Mouse (Mus musculus): ENCODE measurements around the gene Zfp207. TPM values are rescaled to one million over a fixed set of nuclear protein-coding genes. Genes with fewer than 3 reads are reported as not detected.

Zfp207 gene
- polyA plus RNA-seq, 1 experiment from 2014 or later: 160 TPM

GRCm38 (mm10) chr11:80429009-80429475, 46.0 kb downstream of the Zfp207 start:
- ATAC-seq: peak; percentile 31
- H3K27me3 ChIP-seq: no peaks in the 10 kb centered on the region
- no peak for DNase-seq (ENCODE audit: low read depth, low spot score)
- in situ Hi-C loops (cut with MboI; ENCODE audit: low pct_unique_long_range_greater_than_20kb): loop anchor here (5.0 kb wide), 1 partner anchor 233 kb away; no protein-coding TSS in a partner anchor
- POLR2A ChIA-PET: interaction anchor here (0.6 to 1.0 kb wide), 3 partner anchors 8 to 804 kb away, joined by 3 to 7 read pairs (median 6); no protein-coding TSS in a partner anchor
- no peak for TF ChIP-seq CTCF (IDR thresholded peaks at IDR 0.05)
- CTCF ChIA-PET: interaction anchor here (1.1 to 1.6 kb wide), 3 partner anchors 10 to 20 kb away, joined by 4 to 5 read pairs (median 4); no protein-coding TSS in a partner anchor

- H3K27me3 ChIP-seq: no peaks in the 10 kb centered on the region
- DNase-seq (ENCODE audit: low read depth, low spot score) (no peak), ATAC-seq (no peak)
- POLR2A ChIA-PET: interaction anchor here (0.6 to 1.0 kb wide), 3 partner anchors 9 to 803 kb away, joined by 3 to 7 read pairs (median 6); no protein-coding TSS in a partner anchor
- CTCF ChIA-PET: interaction anchor here (1.1 to 1.6 kb wide), 2 partner anchors 9 to 17 kb away, joined by 4 to 5 read pairs; no protein-coding TSS in a partner anchor
- no peak for TF ChIP-seq CTCF (IDR thresholded peaks at IDR 0.05)
- in situ Hi-C loops (cut with MboI; ENCODE audit: low pct_unique_long_range_greater_than_20kb): loop anchor here (5.0 kb wide), 1 partner anchor 233 kb away; no protein-coding TSS in a partner anchor
These were observed 46.6 kb downstream of the Zfp207 start for GRCm38 (mm10) chr11:80429500-80430166.

- TF ChIP-seq CTCF (IDR thresholded peaks at IDR 0.05): peak; percentile 15
- POLR2A ChIA-PET: no interaction called here
- in situ Hi-C loops (cut with MboI; ENCODE audit: low pct_unique_long_range_greater_than_20kb): no loop called here
- H3K27me3 ChIP-seq: no peaks in the 10 kb centered on the region
- ATAC-seq (no peak), DNase-seq (ENCODE audit: low read depth, low spot score) (no peak)
- CTCF ChIA-PET: interaction anchor here (1.6 kb wide), 1 partner anchor 16 kb away, joined by 5 read pairs; no protein-coding TSS in a partner anchor
These were observed 47.4 kb downstream of the Zfp207 start for GRCm38 (mm10) chr11:80430366-80430910.

- no peaks in the 10 kb centered on the region for H3K27me3 ChIP-seq
- in situ Hi-C loops (cut with MboI; ENCODE audit: low pct_unique_long_range_greater_than_20kb): no loop called here
- ChIA-PET POLR2A (no interaction called here), CTCF (interaction anchor here (1.3 kb wide), 1 partner anchor 17 kb away, joined by 5 read pairs; no protein-coding TSS in a partner anchor)
- DNase-seq (ENCODE audit: low read depth, low spot score) (no peak), ATAC-seq (no peak)
- TF ChIP-seq CTCF (IDR thresholded peaks at IDR 0.05): no peak
These were observed 63.8 kb downstream of the Zfp207 start for GRCm38 (mm10) chr11:80446916-80447315.

GRCm38 (mm10) chr11:80449859-80450258, 66.8 kb downstream of the Zfp207 start:
- ChIA-PET CTCF (interaction anchor here (1.2 to 1.9 kb wide), 2 partner anchors 9 to 13 kb away, joined by 3 to 5 read pairs; no protein-coding TSS in a partner anchor), POLR2A (no interaction called here)
- TF ChIP-seq CTCF (IDR thresholded peaks at IDR 0.05): no peak
- in situ Hi-C loops (cut with MboI; ENCODE audit: low pct_unique_long_range_greater_than_20kb): loop anchor here (25.0 kb wide), 1 partner anchor 362 kb away; the partner anchor contains the start of gene Tmem98
- ATAC-seq (no peak), DNase-seq (ENCODE audit: low read depth, low spot score) (no peak)
- no peaks in the 10 kb centered on the region for H3K27me3 ChIP-seq

GRCm38 (mm10) chr11:80452242-80452641, 69.2 kb downstream of the Zfp207 start:
- DNase-seq (ENCODE audit: low read depth, low spot score) (no peak), ATAC-seq (no peak)
- no peak for TF ChIP-seq CTCF (IDR thresholded peaks at IDR 0.05)
- in situ Hi-C loops (cut with MboI; ENCODE audit: low pct_unique_long_range_greater_than_20kb): loop anchor here (25.0 kb wide), 1 partner anchor 360 kb away; the partner anchor contains the start of gene Tmem98
- POLR2A ChIA-PET: interaction anchor here (0.6 to 0.7 kb wide), 4 partner anchors 97 to 731 kb away, joined by 3 to 9 read pairs (median 4); no protein-coding TSS in a partner anchor
- H3K27me3 ChIP-seq: no peaks in the 10 kb centered on the region
- CTCF ChIA-PET: interaction anchor here (1.8 kb wide), 1 partner anchor 10 kb away, joined by 4 read pairs; no protein-coding TSS in a partner anchor

GRCm38 (mm10) chr11:80453198-80453597, 70.1 kb downstream of the Zfp207 start:
- DNase-seq (ENCODE audit: low read depth, low spot score): no peak
- ChIA-PET POLR2A (no interaction called here), CTCF (no interaction called here)
- in situ Hi-C loops (cut with MboI; ENCODE audit: low pct_unique_long_range_greater_than_20kb): loop anchor here (25.0 kb wide), 1 partner anchor 359 kb away; the partner anchor contains the start of gene Tmem98
- H3K27me3 ChIP-seq: no peaks in the 10 kb centered on the region
- ATAC-seq: no peak
- no peak for TF ChIP-seq CTCF (IDR thresholded peaks at IDR 0.05)

Other genes with a start within 250 kb of the Zfp207 start
- 26.0 TPM for gene Tefm, start 241.1 kb upstream of the Zfp207 start, polyA plus RNA-seq (2021)
- 0.19 TPM for gene Adap2, start 229.2 kb upstream of the Zfp207 start, polyA plus RNA-seq (2021)
- 14.0 TPM for gene Rnf135, start 199.4 kb upstream of the Zfp207 start, polyA plus RNA-seq (2021)
- 49.4 TPM for gene Rhot1, start 174.3 kb upstream of the Zfp207 start, polyA plus RNA-seq (2021)
- 5.8 TPM for gene Rhbdl3, start 82.4 kb upstream of the Zfp207 start, polyA plus RNA-seq (2021)
- gene 5730455P16Rik, start 5.2 kb upstream of the Zfp207 start, polyA plus RNA-seq (2021): 26.3 TPM
- 133 TPM for gene Psmd11, start 45.3 kb downstream of the Zfp207 start, polyA plus RNA-seq (2021)
- 1.5 TPM for gene Cdk5r1, start 93.7 kb downstream of the Zfp207 start, polyA plus RNA-seq (2021)

All from Patski (cell line).